Mouse (Mus musculus) kidney, embryonic 16.5 days (tissue): ENCODE data around the gene Mta1. TPM values are rescaled to one million over a fixed set of nuclear protein-coding genes. Genes with fewer than 3 reads are reported as not detected.

Experiments
- ATAC-seq: fragments of 200-750 bp; cut with Nextera tagmentation; 2 replicates; pipeline ENCODE4 v1.8.0; 2017; ENCODE audit warnings: moderate TSS enrichment; ENCODE audit not compliant: low FRiP score, low TSS enrichment
- H3K27ac ChIP-seq: fragments of 300-500 bp; sonication (generic); 2 replicates; pipeline ENCODE4 v1.5.1; 2014; ENCODE audit warnings: low read length
- H3K27me3 ChIP-seq: fragments of 300-500 bp; sonication (generic); 2 replicates; pipeline ENCODE4 v1.6.1; 2014; ENCODE audit warnings: low read length, control low read depth, mixed read lengths; ENCODE audit not compliant: insufficient read depth
- H3K36me3 ChIP-seq: fragments of 300-500 bp; sonication (generic); 2 replicates; pipeline ENCODE4 v1.6.1; 2014; ENCODE audit warnings: low read length, control low read depth, mixed read lengths; ENCODE audit not compliant: insufficient read depth
- H3K4me1 ChIP-seq: fragments of 300-500 bp; sonication (generic); 2 replicates; pipeline ENCODE4 v1.6.1; 2014; ENCODE audit warnings: low read length, control low read depth, mixed read lengths; ENCODE audit not compliant: insufficient read depth
- H3K4me2 ChIP-seq: fragments of 300-500 bp; sonication (generic); replicated peaks from 2 replicates; pipeline ENCODE4 v1.6.1; 2014; ENCODE audit warnings: low read depth, low read length
- H3K4me3 ChIP-seq: fragments of 300-500 bp; sonication (generic); 2 replicates; pipeline ENCODE4 v1.5.1; 2014; ENCODE audit warnings: mild to moderate bottlenecking, low read length
- H3K9ac ChIP-seq: fragments of 300-500 bp; sonication (generic); replicated peaks from 2 replicates; pipeline ENCODE4 v1.6.1; 2014; ENCODE audit warnings: low read length
- H3K9me3 ChIP-seq: fragments of 300-500 bp; sonication (generic); 2 replicates; pipeline ENCODE4 v1.6.1; 2016; ENCODE audit warnings: low read length, control low read depth
- WGBS: fragments of 180-500 bp; shearing (Covaris S2); extraction: QIAGEN DNeasy Blood & Tissue Kit; methylation state at CpG from one replicate; pipeline ENCODE4 v1.1.7; 2014; 5-methylcytosine and 5-hydroxymethylcytosine counted together
- polyA plus RNA-seq: library from polyadenylated mRNA; unstranded; fragments of >200 nt; fragmentation: Nextera tagmentation; extraction: Ambion mirVana; gene quantifications from 2 replicates; pipeline ENCODE4 v1.2.1, GENCODE M21; 2015

Gene Mta1
- polyA plus RNA-seq, 1 experiment from 2014 or later = 15.4 TPM

DNA sequence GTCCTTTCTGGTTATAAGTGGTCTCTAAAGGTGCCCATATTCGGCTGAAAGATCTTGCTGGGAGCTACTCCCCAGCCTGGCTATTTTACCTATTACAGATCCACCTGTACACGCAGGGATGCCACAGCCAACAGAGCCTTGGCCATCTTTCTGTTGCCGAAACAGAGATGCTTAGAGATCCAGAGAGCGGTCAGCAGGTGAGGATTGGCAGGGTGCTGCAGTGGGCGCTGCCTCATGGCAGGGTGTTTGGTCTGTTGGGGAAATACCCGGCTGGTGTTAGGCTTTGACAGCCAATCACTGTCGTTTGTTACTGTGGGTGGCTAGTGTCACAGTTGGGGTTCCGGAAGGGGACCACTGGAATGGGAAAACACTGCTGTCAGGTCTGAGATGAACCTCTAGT, 59.9 kb downstream of the Mta1 start:
- H3K4me2 ChIP-seq = no peak overlapping the region
- H3K9me3 ChIP-seq = no peaks in the 10 kb centered on the region
- peaks cover 19% of the 10 kb centered on the region for H3K4me1 ChIP-seq
- no peaks in the 10 kb centered on the region for H3K27me3 ChIP-seq
- no peak overlapping the region for H3K27ac ChIP-seq
- no peak overlapping the region for H3K4me3 ChIP-seq
- 91% methylated on average over 8 of the region's 8 CpGs for WGBS
- H3K36me3 ChIP-seq = peaks cover 9% of the 10 kb centered on the region; the same call in 1 of the 2 replicates
- ATAC-seq = no peak
- no peak overlapping the region for H3K9ac ChIP-seq

DNA sequence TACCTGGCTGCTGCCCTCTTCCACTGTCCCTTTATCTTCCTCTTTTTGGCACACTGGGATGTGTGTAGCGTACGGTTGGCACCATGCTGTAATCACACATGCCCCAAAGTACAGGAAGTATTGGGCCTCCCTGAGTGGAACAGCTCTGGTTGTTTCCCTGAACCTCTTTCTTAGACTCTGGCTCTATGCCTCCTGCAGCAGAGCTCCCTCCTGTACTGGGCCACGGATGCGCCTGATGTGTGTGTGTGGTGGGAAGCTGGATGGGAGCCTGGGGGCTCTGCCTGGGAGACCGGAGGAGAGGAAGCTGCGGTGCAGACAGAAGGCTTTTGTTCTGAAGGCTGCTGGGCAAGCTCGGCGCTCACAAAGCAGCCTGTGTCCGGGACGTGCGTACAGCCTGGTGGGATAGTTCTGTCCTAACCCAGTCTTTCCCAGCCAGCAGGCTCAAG, 65.5 kb downstream of the Mta1 start:
- Histone ChIP-seq H3K27ac (no peak overlapping the region), H3K9me3 (no peaks in the 10 kb centered on the region), H3K36me3 (peaks cover 23% of the 10 kb centered on the region), H3K27me3 (no peaks in the 10 kb centered on the region), H3K4me3 (no peak overlapping the region), H3K9ac (no peak overlapping the region), H3K4me1 (no peaks in the 10 kb centered on the region), H3K4me2 (no peak overlapping the region)
- no peak for ATAC-seq
- WGBS = 90% methylated on average over 11 of the region's 11 CpGs

DNA sequence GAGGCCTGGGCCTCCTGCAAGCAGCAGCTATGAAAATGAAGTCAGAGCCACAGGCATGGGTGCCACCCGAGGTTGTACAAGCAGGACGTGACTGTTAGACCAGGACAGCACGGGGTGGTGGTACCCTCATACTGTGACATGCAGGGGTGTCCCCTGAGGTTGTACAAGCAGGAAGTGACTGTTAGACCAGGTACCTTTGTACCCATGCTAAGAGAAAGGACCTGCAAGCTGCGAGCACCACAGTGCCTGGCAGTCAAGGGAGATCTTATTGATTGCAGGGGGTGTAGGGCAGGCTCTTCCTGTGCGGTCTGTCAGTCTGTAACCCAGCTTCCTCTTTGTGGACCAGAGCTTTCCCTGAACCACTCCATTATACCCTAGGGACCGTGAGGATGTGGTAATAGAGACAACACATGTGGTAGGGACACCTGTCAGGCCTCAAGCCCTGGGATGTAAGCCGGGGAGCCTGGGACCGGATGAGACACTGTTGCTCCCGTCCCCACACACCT, 70.0 kb downstream of the Mta1 start:
- no peak overlapping the region for H3K9ac ChIP-seq
- no peak overlapping the region for H3K4me3 ChIP-seq
- no peak overlapping the region for H3K4me2 ChIP-seq
- ATAC-seq = no peak
- no peaks in the 10 kb centered on the region for H3K9me3 ChIP-seq
- no peaks in the 10 kb centered on the region for H3K4me1 ChIP-seq
- H3K36me3 ChIP-seq = peaks cover 12% of the 10 kb centered on the region
- no peaks in the 10 kb centered on the region for H3K27me3 ChIP-seq
- no peak overlapping the region for H3K27ac ChIP-seq
- 81% methylated on average over 9 of the region's 9 CpGs for WGBS

DNA sequence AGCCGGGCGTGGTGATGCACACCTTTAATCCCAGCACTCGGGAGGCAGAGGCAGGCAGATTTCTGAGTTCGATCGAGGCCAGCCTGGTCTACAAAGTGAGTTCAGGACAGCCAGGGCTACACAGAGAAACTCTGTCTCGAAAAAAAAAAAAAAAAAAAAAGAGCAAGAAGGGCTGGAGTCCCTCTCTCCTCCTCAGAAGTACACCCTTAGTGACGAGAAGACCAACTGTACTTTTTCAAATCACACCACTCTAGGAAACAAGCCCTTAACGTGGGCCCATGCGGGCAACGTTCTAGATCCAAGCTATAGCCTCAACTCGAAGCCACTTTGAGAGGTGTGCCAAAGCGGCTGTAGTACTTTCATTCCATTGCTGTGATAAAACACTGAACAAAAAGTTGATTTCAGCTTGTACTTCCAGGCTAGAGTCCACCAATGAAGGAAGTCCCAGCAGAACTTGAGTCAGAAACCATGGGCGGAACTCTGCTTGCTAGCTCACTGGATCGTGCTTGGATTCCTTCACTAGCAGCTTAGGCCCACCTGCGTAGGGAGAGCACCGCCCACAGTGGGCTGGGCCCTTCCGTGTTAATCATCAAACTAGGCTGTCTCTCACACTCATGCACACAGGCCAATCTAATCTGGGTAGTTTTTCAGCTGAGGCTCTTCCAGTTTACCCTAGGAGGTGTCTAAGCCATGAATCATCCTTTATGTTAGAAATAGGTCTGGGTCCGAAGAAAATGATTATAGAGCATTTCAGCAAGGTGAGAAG, 79.1 kb downstream of the Mta1 start:
- H3K9ac ChIP-seq = no peak overlapping the region
- H3K27me3 ChIP-seq = no peaks in the 10 kb centered on the region
- 85% methylated on average over 18 of the region's 18 CpGs for WGBS
- H3K36me3 ChIP-seq = no peaks in the 10 kb centered on the region
- no peaks in the 10 kb centered on the region for H3K9me3 ChIP-seq
- H3K4me1 ChIP-seq = no peaks in the 10 kb centered on the region
- no peak overlapping the region for H3K4me2 ChIP-seq
- ATAC-seq = no peak
- no peak overlapping the region for H3K27ac ChIP-seq
- H3K4me3 ChIP-seq = no peak overlapping the region

DNA sequence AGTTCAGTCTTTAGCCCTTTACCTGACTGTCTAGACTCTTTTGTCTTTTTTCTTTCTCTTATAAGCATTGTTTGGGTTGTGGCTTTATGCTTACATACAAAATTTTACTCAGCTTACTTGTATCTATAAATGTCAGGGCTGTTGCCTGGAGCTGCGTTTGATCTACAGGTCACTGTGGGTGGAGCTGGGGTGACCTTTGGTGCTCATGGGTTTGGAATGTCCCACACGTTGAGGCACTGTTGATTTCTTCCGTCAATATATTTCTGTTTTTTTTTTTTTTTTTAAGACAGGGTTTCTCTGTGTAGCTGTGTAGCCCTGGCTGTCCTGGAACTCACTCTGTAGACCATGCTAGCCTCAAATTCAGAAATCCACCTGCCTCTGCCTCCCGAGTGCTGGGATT, 82.9 kb downstream of the Mta1 start:
- H3K4me3 ChIP-seq = no peak overlapping the region
- H3K9ac ChIP-seq = no peak overlapping the region
- H3K36me3 ChIP-seq = no peaks in the 10 kb centered on the region
- H3K27ac ChIP-seq = no peak overlapping the region
- H3K9me3 ChIP-seq = no peaks in the 10 kb centered on the region
- peaks cover 8% of the 10 kb centered on the region for H3K4me1 ChIP-seq
- 58% methylated on average over 4 of the region's 4 CpGs for whole genome bisulfite sequencing
- no peak for ATAC-seq
- no peak overlapping the region for H3K4me2 ChIP-seq
- H3K27me3 ChIP-seq = no peaks in the 10 kb centered on the region

GRCm38 (mm10) chr12:113184945-113185344, 86.9 kb downstream of the Mta1 start:
- Histone ChIP-seq H3K4me1 (peaks cover 22% of the 10 kb centered on the region), H3K4me2 (peak overlapping the region; percentile 91; the same call in 1 of the 2 replicates), H3K9me3 (no peaks in the 10 kb centered on the region), H3K9ac (no peak overlapping the region), H3K27ac (no peak overlapping the region), H3K27me3 (peaks cover 11% of the 10 kb centered on the region), H3K36me3 (0 out of 2 replicates have a peak, but pooled peaks cover 6% of the 10 kb centered on the region), H3K4me3 (no peak overlapping the region; the same call in 1 of the 2 replicates)
- no peak for ATAC-seq
- WGBS = 57% methylated on average over 5 of the region's 5 CpGs

DNA sequence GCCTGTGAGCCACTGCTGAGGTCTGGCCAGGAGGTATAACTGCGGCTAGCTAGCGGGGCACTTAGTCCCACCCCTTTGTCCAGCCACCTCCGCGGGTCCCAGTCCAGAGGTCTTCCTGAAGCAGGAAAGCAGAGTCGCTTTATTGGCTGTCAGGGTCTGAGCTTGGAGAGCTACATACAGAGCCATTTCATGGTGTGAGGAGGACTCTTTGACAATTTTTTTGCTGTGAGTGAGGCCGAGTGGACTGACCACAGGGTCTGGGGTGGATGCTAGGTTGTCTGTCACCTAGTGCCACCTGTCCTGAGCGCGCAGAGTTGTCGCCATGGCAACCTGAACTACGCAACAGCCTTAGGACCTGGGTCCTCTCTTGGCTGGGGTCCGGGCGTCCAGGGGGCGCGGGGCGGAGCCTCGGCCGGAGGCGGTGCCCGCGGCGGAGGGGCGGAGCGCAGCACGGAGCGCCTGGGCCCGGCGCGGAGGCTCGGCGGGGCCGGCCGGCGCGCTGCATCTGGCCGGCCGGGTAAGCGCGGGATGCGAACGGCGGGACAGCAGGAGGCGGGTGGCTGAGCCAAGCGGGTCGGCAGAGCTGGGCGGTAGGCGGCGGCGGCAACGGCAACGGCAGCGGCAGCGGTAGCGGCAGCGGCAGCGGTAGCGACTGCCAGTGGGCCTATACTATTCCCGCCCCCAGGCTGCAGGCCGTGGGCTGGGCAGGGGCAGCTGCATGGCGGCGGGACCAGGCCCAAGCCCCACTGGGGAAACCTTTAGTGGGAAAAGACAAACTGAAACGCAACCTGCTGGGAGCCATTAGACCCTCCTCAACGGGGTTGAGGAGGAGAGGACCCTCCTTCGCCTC, 87.6 kb downstream of the Mta1 start, which contains the start of gene Tmem121:
Gene Tmem121 (plus strand): TSS at position 489 of the 850 bp plus-strand sequence.
- H3K27me3 ChIP-seq = peaks cover 11% of the 10 kb centered on the region
- H3K36me3 ChIP-seq = 0 out of 2 replicates have a peak, but pooled peaks cover 11% of the 10 kb centered on the region
- peak within 1 kb of the TSS; percentile 66 for H3K4me3 ChIP-seq
- peak within 1 kb of the TSS; percentile 63 for H3K9ac ChIP-seq
- peaks cover 22% of the 10 kb centered on the region for H3K4me1 ChIP-seq
- H3K9me3 ChIP-seq = no peaks in the 10 kb centered on the region
- peak; percentile 49; the same call in 1 of the 2 replicates for ATAC-seq
- H3K4me2 ChIP-seq = peak within 1 kb of the TSS; percentile 91
- under 1% methylated on average over 38 of the region's 63 CpGs for WGBS
- H3K27ac ChIP-seq = no peak within 1 kb of the TSS

DNA sequence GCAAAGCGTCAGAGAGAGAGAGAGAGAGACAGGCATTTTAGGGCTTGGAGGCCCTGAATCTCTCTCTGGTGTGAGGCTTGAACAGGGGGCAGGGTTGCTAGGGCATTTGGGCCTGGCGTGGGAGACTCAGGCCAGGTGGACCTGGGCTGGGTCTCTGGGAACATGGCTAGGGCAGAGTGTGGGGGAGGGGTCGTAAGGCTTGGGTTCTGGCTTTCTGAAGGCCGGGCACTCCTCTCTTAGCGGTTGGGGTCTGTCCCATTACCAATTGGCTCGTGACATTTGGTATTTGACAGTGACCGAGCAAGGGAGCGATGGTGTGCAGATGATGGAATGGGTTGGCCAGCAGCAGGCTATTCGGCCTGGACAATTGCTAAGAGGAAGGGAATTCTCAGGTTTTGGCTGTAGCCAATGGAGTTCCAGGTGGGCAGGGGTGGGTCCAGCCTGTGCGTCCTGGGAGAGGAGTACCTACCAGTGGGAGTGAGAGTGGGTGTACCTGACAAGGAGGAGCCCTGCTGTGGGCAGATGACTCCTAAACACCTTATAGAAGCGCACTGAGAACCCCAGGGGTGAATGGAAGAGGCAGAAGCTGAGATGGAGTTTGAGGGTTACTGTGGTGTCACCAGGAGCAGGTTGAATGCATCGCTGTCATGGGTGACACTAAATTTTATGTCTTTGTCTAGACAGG, 88.4 kb downstream of the Mta1 start:
- ATAC-seq = no peak
- Histone ChIP-seq H3K4me2 (peak overlapping the region; percentile 91), H3K27ac (no peak overlapping the region), H3K27me3 (peaks cover 11% of the 10 kb centered on the region), H3K4me3 (peak overlapping the region; percentile 66), H3K4me1 (peaks cover 22% of the 10 kb centered on the region), H3K36me3 (0 out of 2 replicates have a peak, but pooled peaks cover 11% of the 10 kb centered on the region), H3K9ac (peak overlapping the region; percentile 63), H3K9me3 (no peaks in the 10 kb centered on the region)
- 36% methylated on average over 12 of the region's 12 CpGs for WGBS
